Mouse (Mus musculus) lung, postnatal 25 days (tissue): ENCODE results near the gene Col4a3bp.
"Not testable (repeated sequence)": the region's sequence is repeated elsewhere in the genome, so short reads cannot be mapped to it uniquely, and the experiment has no call there.

ENCODE experiments used
- DNase-seq: peaks from one replicate; pipeline ENCODE4 v3.0.0; 2022; ENCODE audit warnings: low spot score

Col4a3bp gene

GRCm38 (mm10) chr13:96653041-96653440, 110.6 kb downstream of the Col4a3bp start:
- no peak for DNase-seq

GRCm38 (mm10) chr13:96656673-96657072, 114.3 kb downstream of the Col4a3bp start:
- no peak for DNase-seq

GRCm38 (mm10) chr13:96658936-96659335, 116.5 kb downstream of the Col4a3bp start:
- no peak for DNase-seq

GRCm38 (mm10) chr13:96660095-96660860, 117.9 kb downstream of the Col4a3bp start:
- DNase-seq: no peak

GRCm38 (mm10) chr13:96663120-96663519, 120.7 kb downstream of the Col4a3bp start:
- not testable (repeated sequence) for DNase-seq

GRCm38 (mm10) chr13:96664419-96664974, 122.1 kb downstream of the Col4a3bp start:
- DNase-seq: no peak

GRCm38 (mm10) chr13:96670019-96670405, 127.6 kb downstream of the Col4a3bp start:
- no peak for DNase-seq

GRCm38 (mm10) chr13:96670406-96671077, 128.1 kb downstream of the Col4a3bp start, which contains the start of gene Hmgcr:
Gene Hmgcr, minus strand, starts transcription at chr13:96670936.
- peak; percentile 98 for DNase-seq

GRCm38 (mm10) chr13:96671078-96671905, 128.9 kb downstream of the Col4a3bp start:
- DNase-seq: no peak

GRCm38 (mm10) chr13:96671906-96672234, 129.5 kb downstream of the Col4a3bp start:
- no peak for DNase-seq

- DNase-seq: no peak
These were observed 129.9 kb downstream of the Col4a3bp start for GRCm38 (mm10) chr13:96672276-96672675.

GRCm38 (mm10) chr13:96673817-96674216, 131.4 kb downstream of the Col4a3bp start:
- no peak for DNase-seq

- DNase-seq: no peak
These were observed 133.3 kb downstream of the Col4a3bp start for GRCm38 (mm10) chr13:96675756-96676155.

- no peak for DNase-seq
These were observed 134.7 kb downstream of the Col4a3bp start for GRCm38 (mm10) chr13:96677071-96677470.

GRCm38 (mm10) chr13:96678616-96679015, 136.2 kb downstream of the Col4a3bp start:
- DNase-seq: no peak

GRCm38 (mm10) chr13:96680163-96681087, 138.0 kb downstream of the Col4a3bp start:
- DNase-seq: no peak

GRCm38 (mm10) chr13:96681088-96681620, 138.7 kb downstream of the Col4a3bp start:
- DNase-seq: no peak

- DNase-seq: no peak
These were observed 142.4 kb downstream of the Col4a3bp start for GRCm38 (mm10) chr13:96684779-96685178.

GRCm38 (mm10) chr13:96687261-96687660, 144.8 kb downstream of the Col4a3bp start:
- no peak for DNase-seq
